Mouse (Mus musculus): ENCODE measurements at regions not wholly inside any gene's neighbourhood (a gene's known extent, or its start where the extent isn't known, plus 50 kb on each side); places are given as distances from the start of the nearest gene placed in this dataset.

DNA sequence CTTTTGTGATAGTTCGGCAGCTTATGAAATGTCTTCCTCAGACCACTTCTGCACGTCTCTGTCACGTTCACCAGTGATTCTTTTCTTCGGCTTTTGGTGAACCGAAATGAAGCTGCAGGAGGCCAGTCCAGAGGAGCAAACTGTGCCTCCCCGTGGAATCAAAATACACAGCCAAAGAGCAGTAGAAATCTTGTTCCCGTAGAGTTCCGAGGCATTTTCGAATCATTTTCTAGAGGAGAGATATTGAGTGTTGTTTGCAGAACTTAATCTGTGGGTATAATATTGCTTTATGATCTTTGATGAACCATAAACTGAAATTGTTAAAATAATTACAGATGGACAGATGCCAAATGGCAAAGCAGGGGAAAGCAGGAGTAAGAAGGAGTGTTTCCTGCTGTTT, 52.4 kb upstream of the Akirin2 start:
- TF ChIP-seq POLR2A (IDR thresholded peaks at IDR 0.05; ENCODE audit: control insufficient read depth, low read depth, low read length), result no peak
- no peak for TF ChIP-seq CTCF (IDR thresholded peaks at IDR 0.05; ENCODE audit: control insufficient read depth, insufficient read depth, insufficient replicate concordance, low read depth, low read length)

Data from testis, adult 2 months (tissue).